Mouse (Mus musculus): ENCODE data around the gene Hephl1.

DNA sequence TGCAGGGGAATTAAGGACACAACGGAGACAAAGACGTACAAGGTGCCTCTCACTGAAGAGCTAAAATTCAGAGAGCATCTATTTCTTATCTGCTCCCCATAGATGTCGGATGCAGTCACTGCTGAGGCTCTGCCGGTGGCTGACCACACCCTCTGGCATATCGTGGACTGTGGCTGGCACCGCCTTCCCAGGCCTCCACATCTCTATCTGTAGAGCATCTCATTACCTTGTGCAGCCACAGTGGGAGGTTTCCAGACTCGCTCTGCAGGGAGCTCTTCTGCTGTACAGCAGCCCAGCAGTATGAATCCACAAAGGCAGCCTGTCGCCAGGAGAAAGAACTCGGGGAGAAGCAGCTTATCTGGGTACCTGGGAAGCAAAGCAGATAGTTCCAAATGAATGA, 90.8 kb downstream of the Hephl1 start:
- TF ChIP-seq CTCF (IDR thresholded peaks at IDR 0.05) (no peak), EP300 (IDR thresholded peaks at IDR 0.05) (no peak)

Measured in lung, postnatal 0 days (tissue).